Mouse (Mus musculus) naive thymus-derived CD4-positive, alpha-beta T cell, adult 2 months (primary cell): ENCODE data around the gene Prkcsh.

ENCODE experiments used
- DNase-seq: peaks from one replicate; pipeline ENCODE4 v3.0.0-alpha.2; 2011; ENCODE audit warnings: low read depth

Gene Prkcsh

DNA sequence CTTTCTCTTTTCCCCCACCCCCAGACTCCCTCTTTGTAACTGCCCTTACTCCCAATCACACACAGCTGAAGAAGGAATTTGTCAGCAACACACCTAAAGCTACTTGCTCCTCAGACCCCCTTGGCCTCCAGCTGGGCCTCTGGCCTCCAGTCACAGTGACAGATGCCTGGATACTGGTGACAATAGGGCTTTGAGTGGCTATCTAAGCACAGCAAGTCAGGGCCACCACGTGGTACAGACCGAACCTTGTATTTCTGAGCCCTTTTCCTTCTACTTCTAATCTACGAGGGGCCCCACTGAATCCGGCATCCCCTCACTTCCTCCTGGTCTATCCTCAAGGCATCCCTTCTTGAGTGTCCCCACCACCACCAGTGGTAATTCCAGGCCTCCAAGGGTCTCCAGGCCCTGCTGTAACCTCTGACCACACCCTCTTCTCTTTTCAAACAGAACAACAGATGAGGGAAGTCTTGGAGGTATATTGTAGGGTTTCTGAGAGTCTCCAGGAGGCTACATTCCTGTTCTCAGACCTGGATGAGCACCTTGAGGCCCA lies 47.2 kb downstream of the Prkcsh start:
- DNase-seq, result no peak

DNA sequence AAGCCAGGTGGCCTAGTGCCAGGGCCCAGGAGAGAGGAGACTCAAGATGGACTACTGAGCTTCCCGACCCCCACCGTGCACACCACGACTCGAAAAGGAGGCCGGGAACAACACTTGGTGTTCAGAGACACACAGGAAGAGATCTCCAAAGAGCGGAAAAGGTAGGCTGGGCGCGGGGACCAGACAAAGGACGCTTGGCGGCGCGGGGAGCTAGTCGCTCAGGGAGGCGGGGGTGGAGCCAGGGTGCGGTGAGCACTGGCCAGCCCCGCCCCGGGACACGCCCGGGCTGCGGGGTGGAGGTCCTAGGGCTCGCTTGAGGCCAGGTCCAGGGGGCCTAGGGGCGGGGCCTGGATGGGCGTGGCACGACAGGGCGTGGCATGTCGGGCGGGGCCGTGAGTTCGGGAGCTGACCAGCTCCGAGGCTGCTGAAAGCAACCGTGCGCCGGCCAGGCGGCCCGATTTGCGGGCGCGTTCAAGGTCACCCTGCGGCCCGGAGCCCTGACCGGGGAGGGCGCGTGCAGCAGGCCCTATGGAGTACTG lies 47.8 kb downstream of the Prkcsh start:
- peak; percentile 52 for DNase-seq

DNA sequence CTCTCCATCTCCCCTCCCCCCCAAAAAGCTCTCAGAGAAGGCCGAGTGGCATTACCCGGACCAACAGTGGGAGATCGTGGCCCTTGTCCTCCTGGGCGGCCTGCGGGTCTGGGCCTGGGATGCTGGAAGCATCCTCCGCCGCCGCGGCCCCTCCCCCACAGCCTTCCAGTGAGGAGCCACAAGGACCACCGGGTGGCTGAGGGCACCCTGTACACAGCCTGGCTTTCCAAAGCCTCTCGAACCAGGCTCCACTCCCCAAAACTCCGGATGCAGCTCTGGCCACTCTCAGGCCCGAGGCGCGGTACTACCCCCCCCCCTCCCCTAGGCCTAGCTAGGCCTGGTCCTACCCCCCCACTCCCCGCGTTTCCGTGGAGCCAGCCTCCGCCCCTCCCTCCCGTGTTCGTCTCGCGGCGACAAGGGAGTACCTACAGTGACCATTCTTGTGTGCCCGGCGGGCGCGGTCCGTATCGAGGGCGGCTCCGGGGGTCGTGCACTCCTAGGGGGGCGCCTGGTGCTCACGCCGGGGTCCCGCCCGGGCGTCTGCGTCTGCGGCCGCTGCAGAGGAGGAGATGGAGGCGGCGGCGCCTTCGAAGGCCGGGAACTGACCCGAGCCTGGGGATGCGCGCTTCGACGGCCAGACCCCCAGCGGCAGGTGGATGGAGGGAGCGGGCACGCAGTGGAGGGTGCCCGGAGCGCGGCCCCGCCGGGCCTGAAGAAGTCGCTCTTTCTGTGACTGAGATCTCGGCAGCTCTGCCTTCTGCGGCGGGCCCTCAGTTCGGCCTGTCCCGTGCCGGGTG lies 48.8 kb downstream of the Prkcsh start:
- peak; percentile 33 for DNase-seq

DNA sequence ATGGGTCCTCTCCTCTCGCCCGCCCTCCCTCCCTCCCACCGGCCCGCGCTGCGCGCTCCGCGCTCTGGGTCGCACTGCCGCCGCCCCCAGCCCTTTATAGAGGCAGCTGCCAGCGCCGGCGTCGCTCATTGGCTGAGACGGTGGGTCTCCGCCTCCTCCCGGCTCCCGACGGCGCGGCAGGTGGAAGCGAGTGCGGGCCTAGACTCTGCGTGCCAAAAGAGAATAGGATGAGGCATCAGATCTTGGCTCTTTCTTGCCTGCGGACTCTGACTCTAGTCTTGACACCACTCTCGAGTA lies 49.3 kb downstream of the Prkcsh start, which contains the start of gene Elavl3:
Gene Elavl3, minus strand, starts transcription at position 66 of the 297 bp plus-strand sequence.
- peak; percentile 43 for DNase-seq

DNA sequence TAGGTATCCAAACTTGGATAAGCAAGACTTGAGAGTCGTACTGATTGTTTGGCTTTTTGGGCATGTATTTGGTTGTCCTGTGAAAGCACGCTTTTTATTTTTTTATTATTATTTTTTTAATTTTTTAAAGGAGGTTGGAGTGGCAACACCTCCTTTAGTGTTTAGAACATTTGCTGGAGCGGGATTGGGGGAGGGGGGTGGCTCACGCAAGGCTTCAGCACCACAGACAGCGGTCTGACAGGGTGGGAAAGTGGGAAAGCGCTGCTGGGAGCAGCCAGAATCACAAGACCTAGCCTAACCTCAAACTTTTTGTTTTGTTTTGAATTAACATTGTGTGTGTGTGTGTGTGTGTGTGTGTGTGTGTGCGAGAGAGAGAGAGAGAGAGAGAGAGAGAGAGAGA lies 51.1 kb downstream of the Prkcsh start:
- DNase-seq, result no peak

DNA sequence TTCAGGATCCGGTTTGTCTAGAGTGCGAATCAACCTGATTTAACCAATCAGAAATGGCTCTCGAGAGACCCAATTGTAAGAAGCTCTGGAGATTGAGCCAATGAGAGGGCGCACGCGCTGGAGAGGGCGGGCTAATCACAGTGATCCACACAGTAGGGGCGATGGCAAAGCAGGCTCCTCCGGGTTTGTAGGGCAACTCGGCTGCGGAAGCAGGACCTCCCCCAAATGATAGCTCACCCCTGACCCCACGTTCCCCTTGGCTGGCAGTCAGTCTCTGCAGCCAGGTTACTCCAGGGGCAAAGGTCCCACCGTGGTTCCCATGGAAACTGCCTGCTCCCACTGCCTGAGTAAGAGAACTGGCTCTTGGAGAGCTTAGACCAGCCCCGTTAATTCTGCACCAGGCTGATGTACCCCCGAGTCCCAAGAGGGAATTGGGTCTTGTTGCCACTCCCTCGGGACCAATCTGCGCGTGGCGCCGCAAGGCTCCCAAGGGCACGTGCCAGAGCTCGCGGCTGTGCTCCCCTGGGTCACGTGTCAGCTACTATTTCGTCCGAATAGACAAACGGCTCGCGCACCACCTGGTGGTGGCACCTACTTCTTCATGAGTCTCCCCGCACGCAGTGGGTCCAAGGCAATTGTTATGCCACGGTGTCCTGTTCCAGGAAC lies 51.9 kb downstream of the Prkcsh start:
- peak; percentile 85 for DNase-seq

DNA sequence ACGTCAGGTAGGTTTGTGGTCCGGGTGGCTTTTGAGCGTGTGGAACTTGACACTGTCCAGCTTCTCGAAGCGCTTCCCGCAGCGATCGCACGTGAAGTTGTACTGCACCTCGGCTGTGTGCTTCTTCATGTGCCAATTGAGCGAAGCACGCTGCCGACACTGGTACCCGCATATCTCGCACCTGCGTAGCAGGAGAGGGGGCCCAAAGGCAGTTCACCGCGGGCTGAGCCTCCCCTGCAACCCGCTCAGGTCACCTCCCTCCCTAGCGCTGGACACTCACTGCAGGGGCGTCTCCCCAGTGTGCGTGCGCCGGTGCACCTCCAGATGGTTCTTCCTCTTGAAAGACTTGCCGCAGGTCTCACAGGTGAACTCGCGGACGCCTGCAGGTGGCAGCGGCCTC lies 53.1 kb downstream of the Prkcsh start:
- no peak for DNase-seq

DNA sequence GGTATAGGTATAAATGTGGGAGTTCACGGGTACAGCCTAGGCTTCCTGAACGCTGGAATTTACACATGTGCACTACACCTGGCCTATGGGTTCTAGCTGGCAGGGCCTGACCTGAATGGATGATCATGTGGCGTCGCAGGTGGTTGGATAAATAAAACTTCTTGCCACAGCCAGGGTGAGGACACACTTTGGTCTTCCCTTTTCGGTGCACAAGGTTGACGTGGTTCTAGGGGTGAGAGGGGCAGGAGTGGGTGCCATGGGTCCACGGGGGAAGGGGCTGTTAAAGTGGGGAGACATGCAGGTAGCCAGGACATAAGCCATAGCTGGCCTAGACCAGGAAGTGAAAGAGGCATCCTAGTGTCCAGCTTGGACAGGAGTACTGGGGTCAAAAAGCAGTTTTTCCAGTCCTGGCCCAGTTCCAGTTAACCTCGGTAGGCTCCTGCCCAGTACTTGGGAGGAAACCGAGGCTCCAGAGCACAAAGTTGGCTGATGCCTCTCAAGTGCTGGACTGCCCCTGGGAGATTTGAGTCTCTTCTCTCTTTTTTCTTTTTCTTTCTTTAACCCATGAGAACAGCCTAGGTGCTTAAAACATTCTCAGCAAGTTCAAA lies 53.8 kb downstream of the Prkcsh start:
- DNase-seq, result no peak

DNA sequence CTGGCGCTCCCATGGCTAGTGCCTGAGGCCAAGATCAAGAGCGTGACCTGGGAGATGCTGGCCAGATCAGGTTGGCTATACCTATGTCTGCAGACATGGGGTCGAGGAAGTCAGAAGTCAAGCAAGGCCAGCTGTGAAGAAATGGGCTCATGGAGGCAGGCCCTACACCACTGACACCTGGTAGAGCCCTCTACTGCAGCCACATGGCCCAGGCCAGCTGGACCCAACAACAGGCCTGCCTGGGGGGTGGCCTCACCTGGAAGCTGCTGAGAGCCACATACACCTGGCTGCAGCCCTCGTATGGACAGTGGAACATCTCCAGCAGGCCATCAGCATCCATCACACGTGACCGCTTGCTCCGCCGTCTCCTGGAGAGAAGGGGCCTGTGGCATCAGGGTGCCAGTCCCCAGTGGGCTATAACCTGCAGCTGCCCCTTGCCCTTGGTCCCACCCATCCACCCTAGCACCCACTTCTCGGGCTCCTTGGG lies 54.5 kb downstream of the Prkcsh start:
- DNase-seq, result no peak

DNA sequence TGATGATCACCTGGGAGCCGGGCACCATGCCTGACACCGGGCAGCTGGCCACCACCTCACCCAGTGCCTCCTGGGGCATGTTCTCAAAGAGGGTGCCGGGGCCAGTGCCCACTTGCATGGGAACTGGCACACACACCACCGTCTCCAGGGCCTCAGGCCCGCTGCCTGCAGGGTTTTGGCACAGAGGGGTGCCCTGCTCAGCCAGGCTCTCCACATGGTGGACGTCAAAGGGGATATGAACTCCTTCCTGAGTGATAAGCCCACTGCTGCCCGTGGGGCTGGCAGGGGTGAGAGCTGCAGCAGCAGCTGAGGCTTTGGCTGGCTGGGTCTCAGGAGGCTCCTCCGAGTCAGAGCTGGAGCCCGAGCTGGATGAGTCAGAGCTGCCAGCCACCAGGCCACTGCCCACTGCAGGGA lies 55.4 kb downstream of the Prkcsh start:
- no peak for DNase-seq

DNA sequence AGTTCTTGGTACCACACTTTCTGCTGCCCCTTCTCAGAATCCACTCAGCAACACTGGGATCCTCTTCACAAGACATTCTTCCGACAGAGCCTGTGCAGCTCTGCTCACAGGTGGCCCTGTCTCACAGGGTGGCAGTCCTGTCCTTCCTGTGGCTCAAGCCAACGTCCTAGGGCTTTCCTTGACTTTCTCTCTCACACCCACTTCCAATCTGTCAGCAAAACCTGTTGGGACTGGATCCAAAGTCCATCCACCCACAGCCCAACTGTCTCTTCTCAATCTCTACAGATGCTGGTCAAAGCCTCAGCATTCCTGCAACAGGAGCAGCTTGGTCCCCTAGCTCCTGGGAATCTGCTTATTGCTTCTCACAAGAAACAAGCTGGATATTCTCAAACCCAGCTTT lies 58.7 kb downstream of the Prkcsh start:
- DNase-seq, result no peak
